Mouse (Mus musculus) cerebellum, adult 8-10 months (tissue): ENCODE measurements around the gene Kcnmb4.
A peak's percentile ranks its signal among the peaks of the same experiment; 100 is the strongest.

Experiments used
- DNase-seq: peaks from one replicate; pipeline ENCODE4 v3.0.0; 2022

Gene Kcnmb4

DNA sequence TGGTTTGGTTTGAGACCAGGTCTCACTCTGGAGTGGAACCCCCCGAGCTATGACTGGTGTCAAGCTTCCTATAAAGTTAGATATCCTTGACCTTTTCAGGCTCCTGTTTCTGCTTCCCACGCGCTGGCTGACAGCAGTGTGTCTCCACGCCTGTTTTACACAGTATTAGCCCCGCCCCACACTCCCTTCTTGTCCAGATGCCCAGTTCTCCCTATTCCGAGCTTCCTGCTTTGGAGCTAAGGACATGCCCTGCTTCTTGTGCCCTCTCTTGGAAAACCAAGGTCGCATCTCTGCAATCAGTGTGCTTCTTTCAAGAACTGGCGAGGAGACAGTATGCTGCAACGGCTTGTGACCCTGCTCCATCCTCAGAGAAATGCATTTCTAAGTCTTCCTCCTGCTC lies 23.1 kb downstream of the Kcnmb4 start:
- DNase-seq: no peak

- DNase-seq: no peak
Measured at GRCm38 (mm10) chr10:116448166-116448565, 25.5 kb downstream of the Kcnmb4 start.

DNA sequence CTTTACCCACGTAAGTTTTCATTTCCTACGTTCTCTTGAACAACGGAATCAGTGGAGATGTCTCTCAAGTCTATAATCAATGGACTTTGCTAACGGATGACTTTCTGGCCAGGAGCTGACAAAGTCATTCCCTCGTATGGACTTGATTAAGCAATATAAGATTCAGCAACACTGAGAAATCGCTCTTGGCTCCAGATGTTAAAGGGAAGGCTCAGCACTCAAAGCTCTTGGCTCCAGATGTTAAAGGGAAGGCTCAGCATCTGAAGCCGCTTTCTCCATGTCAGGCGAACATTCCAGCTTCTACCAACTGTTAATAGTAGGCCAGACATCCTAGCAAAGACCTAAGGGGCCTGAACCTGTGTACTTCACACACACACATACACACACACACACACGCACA lies 26.5 kb downstream of the Kcnmb4 start:
- DNase-seq: no peak

DNA sequence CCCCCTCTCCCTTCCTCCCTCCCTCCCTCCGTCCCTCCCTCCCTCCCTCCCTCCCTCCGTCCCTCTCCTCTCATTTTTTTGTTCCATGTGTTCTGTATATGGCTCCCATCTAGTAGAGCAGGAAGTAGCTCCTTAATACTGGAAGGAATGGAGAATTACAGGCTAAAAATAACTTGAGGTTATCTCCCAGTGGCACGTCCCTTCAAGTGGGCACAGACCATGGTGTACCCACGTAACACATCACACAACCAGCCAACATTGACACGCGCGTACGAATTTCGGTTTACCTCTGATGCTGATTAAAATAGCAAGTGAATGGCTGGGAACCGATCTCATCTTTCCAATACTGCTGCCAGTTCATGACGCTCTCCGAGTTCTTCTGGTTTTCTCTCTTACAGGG lies 27.6 kb downstream of the Kcnmb4 start:
- DNase-seq: no peak

- DNase-seq: no peak
Measured at GRCm38 (mm10) chr10:116444826-116445225, 28.9 kb downstream of the Kcnmb4 start.

GRCm38 (mm10) chr10:116444371-116444770 lies 29.3 kb downstream of the Kcnmb4 start:
- DNase-seq: no peak

GRCm38 (mm10) chr10:116440946-116441345 lies 32.7 kb downstream of the Kcnmb4 start:
- DNase-seq: no peak

DNA sequence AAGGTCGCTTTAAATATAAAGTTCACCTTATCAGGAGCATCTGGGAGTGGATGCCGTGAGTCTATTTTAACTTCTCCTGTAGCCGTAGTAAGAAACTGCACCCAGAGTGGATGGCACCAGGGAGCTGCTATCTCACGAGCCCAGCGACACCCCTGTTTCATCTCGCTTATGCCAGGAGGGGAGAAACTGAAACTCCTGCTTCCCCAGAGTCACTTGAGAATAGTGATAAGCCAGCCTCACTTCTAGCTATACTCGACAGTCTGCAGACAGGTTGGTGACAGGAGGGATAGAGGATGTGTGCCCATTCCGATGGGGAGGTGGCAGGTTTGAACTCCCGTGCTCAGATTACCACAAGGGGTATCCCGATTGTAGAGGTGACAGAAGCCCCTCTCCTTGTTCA lies 33.6 kb downstream of the Kcnmb4 start:
- DNase-seq: no peak

- DNase-seq: no peak
Measured at GRCm38 (mm10) chr10:116435455-116435854, 38.2 kb downstream of the Kcnmb4 start.

DNA sequence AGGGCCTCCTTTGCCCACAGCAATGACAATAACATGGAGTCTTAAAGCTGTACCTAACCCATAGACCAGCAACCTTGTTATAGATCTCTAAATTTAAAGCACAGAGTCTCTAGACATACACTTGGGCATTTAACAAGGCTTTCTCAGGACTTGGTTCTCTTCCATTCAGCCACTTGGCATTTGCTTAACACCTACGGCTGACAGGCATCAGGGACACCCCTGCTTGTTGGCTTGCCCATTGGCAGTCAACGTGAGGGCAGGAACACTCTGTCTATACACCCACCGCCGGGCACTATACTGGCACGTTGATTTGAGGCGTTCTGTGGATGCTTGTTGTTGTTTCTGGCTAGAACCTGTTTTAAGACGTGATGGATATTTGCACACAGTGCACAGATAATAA lies 41.3 kb downstream of the Kcnmb4 start:
- no peak for DNase-seq

GRCm38 (mm10) chr10:116428026-116428780 lies 45.5 kb downstream of the Kcnmb4 start:
- no peak for DNase-seq

DNA sequence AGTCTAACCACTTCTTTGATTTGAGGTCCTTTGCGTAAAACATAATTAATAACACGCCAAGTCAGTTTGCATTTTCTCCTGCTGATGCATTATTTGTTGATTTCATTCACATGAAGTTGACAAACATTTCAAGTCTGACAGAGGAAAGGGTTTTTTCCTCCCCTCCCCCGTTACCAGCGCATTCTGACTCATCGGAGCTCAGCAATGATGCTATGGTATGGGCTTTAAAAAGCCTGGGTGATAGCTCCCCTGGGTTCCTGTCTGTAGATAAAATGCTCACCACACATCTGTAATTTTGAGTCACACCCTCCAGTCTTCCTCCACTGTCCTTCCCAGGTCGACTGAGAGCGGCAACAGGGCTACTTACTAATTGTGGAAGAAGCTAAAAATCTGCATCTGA lies 47.5 kb downstream of the Kcnmb4 start:
- no peak for DNase-seq

DNA sequence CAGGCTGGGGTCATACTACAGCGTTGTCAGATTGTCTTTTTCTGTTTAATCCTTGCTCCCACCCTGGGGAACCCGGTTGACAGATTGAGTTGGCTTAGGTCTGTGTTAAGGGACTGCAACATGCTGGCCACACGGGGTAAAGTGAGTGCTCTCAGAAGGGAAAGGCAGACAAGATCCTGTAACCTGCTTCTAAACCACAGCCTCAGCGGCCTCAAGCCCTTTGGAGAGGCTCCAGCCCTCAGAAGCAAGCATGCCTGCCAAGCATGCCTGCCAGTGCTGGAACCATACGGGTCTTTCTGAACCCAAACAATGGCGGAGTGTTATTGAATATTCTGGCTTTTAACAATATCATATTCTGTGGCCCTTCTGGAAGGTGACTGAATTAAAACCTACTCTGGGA lies 48.8 kb downstream of the Kcnmb4 start:
- DNase-seq: peak; percentile 26

- no peak for DNase-seq
Measured at GRCm38 (mm10) chr10:116422551-116422950, 51.1 kb downstream of the Kcnmb4 start.

DNA sequence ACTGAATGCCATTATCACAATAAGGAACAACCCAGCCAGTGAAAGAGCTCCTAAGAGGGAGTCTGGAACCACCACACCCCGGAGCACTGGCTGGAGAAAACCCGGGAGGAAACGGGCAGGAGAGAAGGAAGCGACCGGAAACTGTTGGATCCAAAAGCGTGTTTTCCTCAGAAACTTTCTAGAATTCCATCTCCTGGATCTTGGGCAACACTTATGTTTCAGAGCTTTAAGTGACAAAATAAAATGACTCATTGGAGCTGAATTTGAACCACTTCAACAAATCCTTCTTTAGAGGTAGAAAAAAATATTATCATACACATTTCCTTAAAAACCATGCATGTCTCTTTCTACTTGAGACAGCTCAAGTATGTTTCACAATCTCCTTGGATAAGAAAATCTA lies 52.7 kb downstream of the Kcnmb4 start:
- no peak for DNase-seq

GRCm38 (mm10) chr10:116418121-116418726 lies 55.5 kb downstream of the Kcnmb4 start:
- DNase-seq: no peak

DNA sequence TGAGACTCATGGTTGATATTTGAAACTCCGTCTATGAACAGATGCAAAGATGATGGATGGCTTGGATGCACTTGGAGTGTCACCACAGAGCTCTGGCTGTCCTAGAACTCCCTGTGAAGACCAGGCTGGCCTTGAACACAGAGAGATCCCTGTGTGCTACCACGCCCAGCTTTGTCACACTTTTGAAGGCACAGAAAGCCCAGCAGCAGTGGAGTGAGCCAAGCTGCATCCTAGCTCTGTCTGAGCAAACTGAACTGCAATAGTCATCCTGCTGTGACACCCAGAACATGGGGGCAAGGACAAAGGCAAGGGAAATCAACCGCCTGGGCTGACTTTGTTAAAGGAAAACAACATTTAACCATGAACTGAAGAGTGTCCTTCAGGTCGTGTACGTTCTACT lies 57.0 kb downstream of the Kcnmb4 start:
- no peak for DNase-seq

- no peak for DNase-seq
Measured at GRCm38 (mm10) chr10:116416142-116416541, 57.5 kb downstream of the Kcnmb4 start.

DNA sequence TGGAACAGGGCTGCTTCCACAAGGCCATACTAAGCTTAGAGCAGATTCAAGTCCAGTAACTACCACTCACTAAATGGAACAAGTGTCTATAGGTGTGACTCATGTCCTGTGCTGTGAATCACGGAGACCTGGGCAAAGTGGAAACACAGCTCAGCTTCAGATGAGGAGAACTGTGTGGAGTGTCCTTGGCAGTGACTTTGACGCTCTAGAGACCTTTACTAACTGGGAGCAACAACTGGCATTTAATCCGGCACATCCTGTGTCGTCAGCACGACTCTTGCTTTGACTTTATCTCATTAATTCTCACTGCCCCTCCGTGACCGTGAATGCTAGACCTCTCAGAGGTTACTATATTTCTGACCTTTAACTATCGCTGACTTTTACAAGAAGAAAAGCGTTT lies 62.9 kb downstream of the Kcnmb4 start:
- no peak for DNase-seq

DNA sequence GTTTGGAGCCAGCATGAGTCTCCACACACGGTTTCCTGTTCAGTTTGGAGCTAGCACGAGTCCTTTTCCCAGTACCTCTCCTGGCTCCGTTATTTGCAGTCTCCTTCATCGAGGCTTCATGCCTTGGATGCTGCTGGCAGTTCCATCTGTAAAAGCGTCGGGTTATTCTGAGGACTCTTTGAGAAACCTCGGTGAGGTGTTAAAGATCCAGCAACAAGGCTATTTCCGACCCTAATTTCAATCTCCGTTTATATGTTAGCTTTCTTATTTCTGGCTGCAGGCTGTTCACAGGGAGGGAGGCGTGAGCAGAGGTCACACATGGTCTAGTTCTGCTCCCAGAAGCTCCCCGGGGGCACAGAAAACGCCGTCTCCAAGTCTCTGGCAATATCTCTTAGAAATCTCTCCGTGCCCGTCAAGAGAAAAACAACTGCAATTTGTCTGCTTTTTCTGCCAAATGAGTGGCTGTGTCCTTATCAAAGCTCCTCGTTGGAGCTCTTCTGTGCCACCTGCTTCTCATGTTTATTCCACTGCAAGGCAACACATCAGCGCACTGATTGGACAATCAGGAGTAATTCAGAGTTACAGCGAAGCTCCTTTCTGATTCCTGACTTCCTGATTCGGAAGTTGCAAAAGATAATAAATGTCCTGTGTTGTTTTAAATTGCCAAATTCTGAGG lies 65.9 kb downstream of the Kcnmb4 start:
- DNase-seq: peak; percentile 19

GRCm38 (mm10) chr10:116405011-116405410 lies 68.7 kb downstream of the Kcnmb4 start:
- DNase-seq: no peak

DNA sequence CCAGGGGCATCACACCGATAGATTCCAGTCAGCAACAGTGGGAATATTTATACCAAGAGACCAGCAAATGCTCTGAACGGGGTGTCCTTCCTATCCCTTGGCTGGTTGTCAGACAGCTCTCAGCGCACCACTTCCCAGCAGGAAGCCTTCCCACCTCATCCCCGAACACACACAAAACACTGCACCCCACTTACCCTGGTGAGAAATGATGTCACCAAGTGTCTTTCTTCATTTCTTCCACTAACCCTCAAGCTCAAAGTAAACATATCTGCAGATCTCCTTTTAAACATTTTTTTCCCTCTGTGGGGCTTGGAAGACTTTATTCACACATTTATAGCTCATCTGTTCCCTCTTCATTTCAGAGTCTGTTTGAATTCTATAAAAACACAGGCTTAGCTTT lies 70.0 kb downstream of the Kcnmb4 start:
- DNase-seq: no peak

DNA sequence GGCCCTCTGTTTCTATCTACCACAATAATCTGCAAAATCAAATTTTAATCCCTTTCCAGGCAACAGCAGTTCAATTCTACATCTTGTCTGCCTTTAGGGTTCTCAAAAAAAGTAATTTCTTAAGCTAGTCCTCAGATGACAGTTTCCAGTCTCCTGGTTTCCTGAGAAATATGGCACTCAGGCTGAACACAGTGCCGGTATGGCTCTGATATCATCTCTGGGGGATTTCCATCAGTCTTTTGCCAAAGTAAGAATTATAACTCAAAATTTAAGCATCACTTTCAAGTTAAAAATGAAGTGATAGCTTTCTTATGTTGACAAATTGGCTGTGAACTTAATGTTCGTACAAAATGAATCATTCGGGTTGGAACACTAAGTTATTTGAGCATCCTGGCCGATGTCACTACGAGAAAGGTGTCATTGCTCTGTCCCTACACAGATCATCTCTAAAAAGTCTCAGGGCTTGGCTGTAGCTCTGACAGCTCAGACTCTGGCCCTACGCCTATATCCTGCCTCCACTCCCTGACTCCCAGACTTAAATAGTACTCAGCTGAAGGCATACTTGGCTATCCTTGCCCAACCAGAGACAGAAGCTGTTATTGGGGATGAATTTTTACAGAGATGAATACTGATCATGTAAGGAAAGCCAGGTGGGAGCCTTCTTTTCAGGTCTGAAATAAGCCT lies 70.8 kb downstream of the Kcnmb4 start:
- DNase-seq: no peak

DNA sequence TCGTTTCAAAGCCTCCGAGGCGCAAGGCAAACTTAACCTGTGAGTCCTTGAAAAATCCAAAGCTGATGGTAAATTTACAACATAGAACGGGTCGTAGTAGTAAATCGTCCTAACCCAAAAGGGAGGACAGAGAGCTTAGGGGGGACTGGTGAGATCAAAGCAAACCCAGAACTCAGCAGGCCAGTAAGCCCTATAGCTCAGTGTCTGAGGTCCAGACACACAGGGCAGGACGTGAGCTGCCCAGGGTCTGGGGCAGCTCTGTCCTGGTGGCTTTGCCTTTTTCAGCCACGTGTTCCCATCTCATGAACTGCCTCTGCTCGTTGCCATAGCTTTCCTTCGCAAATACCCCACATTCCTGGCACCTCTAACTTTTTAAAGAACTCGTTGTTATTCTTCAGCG lies 75.7 kb downstream of the Kcnmb4 start:
- no peak for DNase-seq
